Mouse (Mus musculus) heart, adult 2 months (tissue): ENCODE measurements around the gene Msantd1.

Source experiments
- CTCF ChIP-seq: fragments of 200-600 bp; IDR thresholded peaks from 2 replicates; pipeline ENCODE4 v1.8.1; 2022; ENCODE audit warnings: antibody characterized with exemption, mild to moderate bottlenecking, moderate library complexity
- EP300 ChIP-seq: fragments of 200-500 bp; IDR thresholded peaks from 2 replicates; pipeline ENCODE4 v1.6.1; 2011; ENCODE audit warnings: low read depth, low read length, control low read depth; ENCODE audit not compliant: insufficient read depth

DNA sequence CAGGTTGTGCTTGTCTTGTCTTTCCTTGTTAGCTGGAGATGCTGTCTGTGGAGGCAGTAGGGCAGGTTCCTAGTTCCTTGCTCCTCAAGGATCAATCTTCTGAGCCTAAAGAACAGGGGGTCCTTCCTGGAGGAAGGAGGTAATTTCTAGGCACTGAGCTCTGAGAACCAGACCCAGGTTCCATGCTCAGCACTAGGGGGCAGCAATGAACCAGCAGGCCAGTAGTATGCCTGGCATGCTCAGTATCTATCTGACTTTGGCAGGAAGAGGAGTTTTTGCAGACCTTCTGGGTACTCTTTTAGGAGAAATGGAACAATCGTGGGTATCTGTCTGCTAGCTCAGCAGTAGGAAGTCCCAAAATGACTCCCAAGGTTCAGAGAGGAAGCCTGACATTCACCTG is 8.0 kb downstream of the Msantd1 start:
- TF ChIP-seq CTCF, result peak; percentile 98; the same call in 1 of the 2 replicates
- peak; percentile 96 for TF ChIP-seq EP300
